Mouse (Mus musculus): ENCODE data around the gene Baat. TPM values are rescaled to one million over a fixed set of nuclear protein-coding genes. Genes with fewer than 3 reads are reported as not detected.
"Not testable (repeated sequence)": the region's sequence is repeated elsewhere in the genome, so short reads cannot be mapped to it uniquely, and the experiment has no call there.

Baat gene
- total RNA-seq, 2 experiments from 2014 or later, result not detected

DNA sequence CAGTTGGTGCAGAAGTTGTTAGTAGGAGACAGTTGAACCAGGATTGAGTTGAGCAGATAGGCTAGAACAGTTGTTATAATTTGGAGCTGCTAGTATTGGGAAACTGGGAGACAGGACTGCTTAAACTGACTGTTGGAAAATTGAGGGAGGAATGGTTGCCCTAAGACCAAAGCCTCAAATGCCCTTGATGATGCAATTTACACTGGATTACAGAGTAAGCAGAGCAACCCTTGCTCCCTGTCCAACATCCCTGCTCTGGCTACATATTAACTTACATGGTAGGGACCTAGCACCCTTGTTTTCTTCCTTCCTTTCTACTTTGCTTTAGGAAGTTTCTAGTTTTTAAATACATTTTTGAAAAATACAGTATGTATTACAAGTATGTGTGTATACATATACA lies 20.9 kb downstream of the Baat start:
- DNase-seq, result no peak

- no peak for DNase-seq
Observed at GRCm38 (mm10) chr4:49480896-49481295, 25.5 kb downstream of the Baat start.

DNA sequence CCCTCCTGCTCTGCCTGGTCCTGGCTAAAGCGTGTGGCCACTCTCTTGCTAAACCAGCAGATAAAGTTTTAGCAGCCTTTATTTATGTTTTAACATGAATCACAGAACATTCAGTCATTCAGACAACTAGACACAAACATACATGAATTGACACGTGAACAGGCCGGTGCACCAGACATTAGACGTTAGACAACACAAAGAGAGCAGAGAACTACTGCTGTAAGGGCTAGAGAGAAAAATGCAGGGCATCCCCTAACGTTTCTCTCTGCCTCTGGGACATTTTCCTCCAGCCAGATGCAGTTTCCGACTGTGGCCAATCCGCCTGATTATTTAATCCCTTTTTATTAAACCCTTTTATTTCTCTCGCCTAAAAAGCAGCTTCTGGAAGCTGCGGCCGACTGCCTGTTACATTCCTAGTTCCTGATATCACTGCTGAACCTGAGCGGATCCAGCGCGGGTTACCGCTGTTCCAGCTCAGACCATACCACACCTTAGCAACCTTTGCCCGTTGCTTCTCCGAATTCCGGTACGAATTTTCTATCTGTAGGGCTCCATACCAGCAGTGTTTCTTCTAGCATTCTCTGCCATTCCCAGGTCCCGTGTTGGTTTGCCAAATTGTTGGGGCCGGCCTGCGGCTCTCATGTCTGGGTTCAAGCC lies 26.1 kb downstream of the Baat start:
- DNase-seq, result no peak

DNA sequence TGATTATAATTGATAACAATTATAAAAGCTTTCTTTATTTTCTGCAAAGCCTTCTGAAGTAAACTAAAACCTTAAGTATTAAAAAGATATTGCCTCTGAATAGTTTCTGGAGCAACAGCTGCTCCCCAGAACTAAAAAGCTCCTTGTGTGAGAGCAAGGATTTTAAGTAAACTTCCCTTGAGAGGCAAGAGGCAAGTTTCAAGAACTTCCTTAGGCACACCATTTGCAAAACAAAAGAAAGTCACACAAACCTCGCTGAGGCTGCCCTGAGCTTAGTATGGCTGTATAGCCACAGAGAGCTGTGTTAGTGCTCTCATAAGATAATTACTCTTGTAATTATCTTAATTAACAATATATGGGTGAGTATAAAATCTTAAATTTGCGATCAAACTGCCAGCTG lies 27.3 kb downstream of the Baat start:
- DNase-seq, result not testable (repeated sequence)

DNA sequence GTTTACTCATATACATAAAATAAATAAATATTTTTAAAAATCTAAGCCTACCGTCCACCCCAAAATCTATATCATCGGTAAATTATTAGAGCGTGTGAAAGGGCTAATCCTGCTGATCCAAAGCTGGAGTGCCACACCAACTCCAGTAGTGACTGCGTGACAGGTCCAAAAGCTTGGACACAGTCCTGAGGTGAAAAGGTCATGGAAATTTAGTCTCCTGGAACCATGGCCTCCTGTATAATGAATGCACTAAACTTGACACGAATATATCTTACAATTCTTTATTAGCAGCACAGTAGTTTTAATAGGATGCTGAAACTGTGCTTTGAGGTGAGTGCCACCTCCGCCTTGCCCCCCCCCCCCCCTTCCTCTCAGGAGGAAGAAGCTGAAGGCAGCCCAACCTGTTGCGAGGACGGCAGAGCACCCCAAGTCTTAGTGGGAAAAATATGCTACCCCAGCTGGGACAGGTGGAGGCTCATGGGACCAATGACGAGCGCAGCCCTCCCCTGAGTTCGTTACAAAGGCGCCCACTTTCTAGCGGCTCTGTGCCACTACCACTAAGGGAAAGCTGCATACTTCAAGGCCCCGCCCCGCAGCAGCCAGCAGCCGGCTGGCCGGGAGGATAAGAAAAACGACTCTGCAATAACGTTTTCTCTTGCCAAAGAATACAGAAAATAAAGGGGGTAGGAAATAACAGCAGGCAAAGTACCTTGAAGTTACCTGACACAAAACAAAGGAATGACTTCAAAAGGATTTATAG lies 28.1 kb downstream of the Baat start:
- peak; percentile 3 to 4 for DNase-seq

- DNase-seq, result no peak
Observed at GRCm38 (mm10) chr4:49474583-49474982, 31.8 kb downstream of the Baat start.

DNA sequence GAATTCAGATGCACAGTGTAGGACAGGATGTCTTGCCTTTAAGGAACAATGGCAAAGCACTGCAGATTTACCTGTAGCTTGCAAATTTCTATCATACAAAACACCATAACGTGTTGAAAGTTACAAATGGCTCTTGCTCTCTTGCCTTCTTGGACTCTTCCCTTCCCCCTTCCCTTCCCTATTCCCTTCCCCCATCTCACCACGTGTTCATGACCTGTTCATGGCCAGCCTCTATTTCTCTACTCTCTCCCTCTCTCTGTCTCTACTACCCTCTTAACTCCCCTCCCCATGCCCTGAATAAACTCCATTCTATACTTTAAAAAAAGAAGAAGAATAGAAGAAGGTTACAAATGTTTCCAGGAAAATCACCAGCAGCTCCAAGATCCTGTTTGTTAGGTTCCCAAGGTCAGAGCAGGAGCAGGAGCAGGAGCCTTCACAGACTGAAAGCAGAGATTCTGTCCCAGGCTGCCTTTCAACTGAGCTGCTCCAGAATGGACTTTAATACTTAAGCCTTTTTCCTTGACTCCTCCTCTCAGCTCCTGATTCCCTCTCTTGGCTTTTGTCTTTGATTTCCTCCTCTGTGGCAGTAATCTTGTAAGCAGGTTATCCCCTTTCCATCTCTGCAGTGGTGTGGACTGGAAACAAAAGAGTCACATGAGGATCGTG lies 32.8 kb downstream of the Baat start, which contains the start of gene Acnat1:
TSS of gene Acnat1 (minus strand) at position 478 of the 666 bp plus-strand sequence.
- DNase-seq, result no peak

DNA sequence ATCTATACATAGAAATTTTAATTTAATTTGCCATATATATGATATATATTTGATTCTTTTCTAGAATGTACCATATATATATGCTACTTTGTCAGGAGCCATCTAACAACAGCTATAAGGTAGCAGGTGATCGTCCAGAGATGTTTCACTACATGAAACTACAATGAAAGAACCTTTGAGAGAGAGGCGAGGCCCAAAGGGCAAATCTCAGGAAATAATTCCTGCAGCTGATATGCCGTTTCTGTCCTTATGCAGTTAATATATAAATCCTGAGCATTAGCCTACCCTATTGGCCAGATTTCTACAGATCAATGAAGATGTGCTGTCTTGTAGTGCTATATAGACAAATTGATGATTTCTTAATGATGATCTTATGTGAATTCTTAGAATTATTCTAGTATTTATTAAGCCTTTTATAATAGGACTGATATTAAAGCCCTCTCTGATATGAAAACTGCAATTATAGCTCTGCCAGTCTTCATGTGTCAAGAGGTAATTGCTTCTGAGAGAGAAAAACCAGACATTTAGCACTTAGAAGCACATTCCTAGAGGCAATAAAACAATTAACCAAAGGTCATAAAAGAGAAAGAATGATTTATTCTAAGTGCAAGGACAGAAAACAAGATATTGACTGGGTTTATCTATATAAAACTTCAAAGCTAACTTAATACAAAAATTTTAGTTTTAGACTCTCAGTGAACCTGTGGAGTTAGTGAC lies 36.8 kb downstream of the Baat start:
- DNase-seq, result no peak

DNA sequence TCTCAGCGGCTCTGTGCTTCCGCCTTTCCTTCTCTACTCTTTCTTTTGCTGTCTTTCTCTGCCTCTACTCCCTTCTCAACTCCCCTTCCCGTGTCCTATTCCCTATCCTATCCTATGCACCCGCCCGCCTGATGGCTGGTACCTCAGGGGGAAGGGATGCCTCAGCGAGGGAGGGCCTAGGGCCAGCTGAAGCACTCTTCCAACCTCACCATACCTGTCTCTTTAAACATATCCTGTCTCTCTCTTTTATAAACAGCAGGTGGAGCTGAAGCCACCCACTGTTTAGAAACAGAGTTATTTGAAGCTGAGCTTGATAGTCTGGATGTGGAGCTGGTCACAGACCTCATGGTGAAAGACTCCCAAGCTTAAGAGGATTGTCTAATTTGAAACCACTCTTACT lies 39.0 kb downstream of the Baat start:
- DNase-seq, result no peak

- DNase-seq, result no peak
Observed at GRCm38 (mm10) chr4:49456171-49456570, 50.2 kb downstream of the Baat start.

GRCm38 (mm10) chr4:49451848-49452551 lies 54.4 kb downstream of the Baat start:
- DNase-seq, result no peak

DNA sequence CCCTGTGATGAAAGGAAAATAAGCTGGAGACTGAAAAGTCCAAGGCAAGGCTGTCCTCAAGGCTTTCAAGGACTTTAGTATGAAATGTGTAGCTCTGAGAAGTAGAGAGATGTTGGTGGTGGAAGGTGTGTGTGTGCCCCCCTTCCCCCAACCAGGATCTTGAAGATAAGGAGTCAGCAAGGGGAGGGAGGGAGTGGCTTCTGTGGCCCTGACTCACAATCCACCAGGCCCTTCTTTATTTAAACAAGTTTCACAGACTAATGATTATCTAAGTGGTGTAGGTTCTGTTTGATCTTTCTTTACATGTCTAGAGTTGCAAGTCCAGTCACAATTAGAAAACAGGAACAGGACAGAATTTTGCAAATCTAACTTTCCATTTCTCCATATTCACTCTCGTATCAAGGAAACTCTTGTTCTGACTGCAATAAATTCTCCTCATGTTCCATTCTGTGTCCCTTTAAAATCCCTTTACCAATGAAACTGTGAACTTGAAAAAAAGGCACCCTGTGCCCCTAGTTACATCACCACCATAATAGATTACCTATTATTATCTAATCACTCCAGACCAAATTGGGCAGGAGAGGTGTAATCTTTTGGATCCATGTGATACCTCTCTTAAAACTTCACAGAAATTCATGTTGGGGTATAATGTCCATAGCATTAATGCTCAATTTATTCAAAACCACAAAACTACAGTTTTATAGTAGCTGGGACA lies 55.1 kb downstream of the Baat start:
- DNase-seq, result not testable (repeated sequence)

Other genes starting within 250 kb of the Baat start
- gene Acnat2, start 98.4 kb downstream of the Baat start, total RNA-seq (2021), result not detected
- not detected for gene Acnat1, start 32.6 kb downstream of the Baat start, total RNA-seq (2021)
- gene Mrpl50, start 14.5 kb upstream of the Baat start, total RNA-seq (2021), result 10 to 100 TPM; 51.0 to 53.6 TPM
- 1 to 10 TPM; 6.1 to 7.2 TPM for gene Zfp189, start 14.6 kb upstream of the Baat start, total RNA-seq (2021)
- 10 to 100 TPM in 1 of 2 experiments, 1 to 10 TPM in 1; 9.2 to 11.7 TPM for gene Aldob, start 43.0 kb upstream of the Baat start, total RNA-seq (2021)
- 10 to 100 TPM; 48.3 to 56.5 TPM for gene Tmem246, start 91.3 kb upstream of the Baat start, total RNA-seq (2021)
- 10 to 100 TPM; 35.8 to 36.0 TPM for gene Rnf20, start 125.4 kb upstream of the Baat start, total RNA-seq (2021)
- not detected for gene Ppp3r2, start 175.5 kb upstream of the Baat start, total RNA-seq (2021)